Mouse (Mus musculus) kidney, embryonic 14.5 days (tissue): ENCODE data around the gene Serpinf1. TPM values are rescaled to one million over a fixed set of nuclear protein-coding genes. Genes with fewer than 3 reads are reported as not detected.

Source experiments
- microRNA counts: library from miRNA; unstranded; fragments of <30 nt; microRNA quantifications from one replicate; lab custom pipeline; 2017
- microRNA-seq: library from miRNA; unstranded; fragments of <30 nt; microRNA quantifications from one replicate; pipeline ENCODE4, GENCODE M21; 2016
- polyA plus RNA-seq: library from polyadenylated mRNA; unstranded; fragments of >200 nt; fragmentation: Nextera tagmentation; extraction: Ambion mirVana; gene quantifications from 2 replicates; pipeline ENCODE4 v1.2.1, GENCODE M21; 2014

Gene Serpinf1
- polyA plus RNA-seq, 1 experiment from 2014 or later: 120 TPM

MicroRNAs encoded within 50 kb of the gene (microRNA counts, 519-probe panel; counts per million panel counts)
- microRNA mmu-miR-22 (lab: Ali Mortazavi, UCI): 6,867 counts per million, percentile 73 among the panel's probes with 10 or more counts

Small RNA genes lying within 50 kb of the gene (microRNA-seq; reads per million reads assigned to microRNA genes)
- 3,203 reads per million, percentile 88 among the genes with 10 or more reads in this experiment for gene Mir22

Other genes starting within 250 kb of the Serpinf1 start
- 33.3 and 33.4 TPM in 2 replicates for gene Ovca2, start 243.9 kb downstream of the Serpinf1 start, polyA plus RNA-seq
- 25.7 and 29.2 TPM in 2 replicates for gene Dph1, start 231.5 kb downstream of the Serpinf1 start, polyA plus RNA-seq
- gene Rtn4rl1, start 228.9 kb downstream of the Serpinf1 start, polyA plus RNA-seq: 2.7 and 4.2 TPM in 2 replicates
- 111 and 119 TPM in 2 replicates for gene Rpa1, start 74.4 kb downstream of the Serpinf1 start, polyA plus RNA-seq
- 10.4 and 17.8 TPM in 2 replicates for gene Smyd4, start 74.3 kb downstream of the Serpinf1 start, polyA plus RNA-seq
- 3.9 and 8.4 TPM in 2 replicates for gene Serpinf2, start 16.9 kb upstream of the Serpinf1 start, polyA plus RNA-seq
- gene Wdr81, start 32.0 kb upstream of the Serpinf1 start, polyA plus RNA-seq: 2.8 and 4.8 TPM in 2 replicates
- gene Tlcd2, start 39.0 kb upstream of the Serpinf1 start, polyA plus RNA-seq: 20.7 and 21.0 TPM in 2 replicates
- 56.4 and 103 TPM in 2 replicates for gene Prpf8, start 64.1 kb upstream of the Serpinf1 start, polyA plus RNA-seq
- 0.51 and 0.97 TPM in 2 replicates for gene Rilp, start 87.4 kb upstream of the Serpinf1 start, polyA plus RNA-seq
- 10.0 TPM in 2 replicates for gene Scarf1, start 90.8 kb upstream of the Serpinf1 start, polyA plus RNA-seq
- gene Slc43a2, start 109.0 kb upstream of the Serpinf1 start, polyA plus RNA-seq: 3.5 and 6.0 TPM in 2 replicates
- gene Pitpna, start 165.4 kb upstream of the Serpinf1 start, polyA plus RNA-seq: 78.2 and 99.5 TPM in 2 replicates
- gene Inpp5k, start 208.3 kb upstream of the Serpinf1 start, polyA plus RNA-seq: 24.9 and 30.1 TPM in 2 replicates
- 21.5 and 32.0 TPM in 2 replicates for gene Myo1c, start 227.8 kb upstream of the Serpinf1 start, polyA plus RNA-seq